Mouse (Mus musculus): ENCODE results near the gene Zdbf2.
"Not testable (repeated sequence)": the region's sequence is repeated elsewhere in the genome, so short reads cannot be mapped to it uniquely, and the experiment has no call there.

Gene Zdbf2

GRCm38 (mm10) chr1:63265461-63265860 lies 7.6 kb upstream of the Zdbf2 start:
- DNase-seq: no peak

DNA sequence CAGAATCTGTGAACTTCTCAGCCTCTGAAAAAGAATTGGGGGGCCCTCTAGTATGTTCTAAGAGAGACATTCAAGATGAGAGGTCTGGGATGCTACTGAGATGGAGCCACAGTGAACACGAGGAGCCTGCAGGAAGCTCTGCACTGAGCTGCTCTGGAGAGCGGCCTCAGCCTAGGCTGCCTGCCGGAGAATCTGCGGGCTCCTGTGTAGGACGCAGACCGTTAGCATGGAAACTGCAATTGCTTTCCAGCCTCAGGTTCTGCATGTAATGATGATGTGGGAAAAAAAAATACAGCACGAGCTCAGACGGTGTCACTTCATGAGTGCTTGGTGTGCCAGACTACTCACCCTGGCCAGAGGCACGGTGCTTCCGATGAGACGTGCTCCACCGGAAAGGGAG lies 6.9 kb upstream of the Zdbf2 start:
- no peak for DNase-seq

DNA sequence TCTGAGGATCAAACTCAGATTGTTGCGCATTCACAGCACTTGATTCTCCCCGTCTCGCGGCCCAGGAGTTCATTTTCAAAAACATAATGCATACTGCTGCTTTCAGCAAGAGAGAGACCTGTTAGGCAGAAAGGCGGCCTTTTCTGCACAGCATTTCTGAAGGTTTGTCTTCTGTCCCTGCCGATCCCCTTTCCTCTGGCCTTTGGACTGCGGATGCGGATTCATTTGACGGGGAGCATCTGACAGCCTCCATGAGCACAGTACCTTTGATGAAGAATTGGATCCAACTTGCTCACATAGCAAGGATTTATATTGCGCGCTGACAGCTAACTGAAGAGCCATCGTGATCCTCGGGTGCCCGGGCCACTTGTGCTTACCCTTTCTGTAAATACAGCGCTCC lies 6.3 kb upstream of the Zdbf2 start:
- DNase-seq: no peak

DNA sequence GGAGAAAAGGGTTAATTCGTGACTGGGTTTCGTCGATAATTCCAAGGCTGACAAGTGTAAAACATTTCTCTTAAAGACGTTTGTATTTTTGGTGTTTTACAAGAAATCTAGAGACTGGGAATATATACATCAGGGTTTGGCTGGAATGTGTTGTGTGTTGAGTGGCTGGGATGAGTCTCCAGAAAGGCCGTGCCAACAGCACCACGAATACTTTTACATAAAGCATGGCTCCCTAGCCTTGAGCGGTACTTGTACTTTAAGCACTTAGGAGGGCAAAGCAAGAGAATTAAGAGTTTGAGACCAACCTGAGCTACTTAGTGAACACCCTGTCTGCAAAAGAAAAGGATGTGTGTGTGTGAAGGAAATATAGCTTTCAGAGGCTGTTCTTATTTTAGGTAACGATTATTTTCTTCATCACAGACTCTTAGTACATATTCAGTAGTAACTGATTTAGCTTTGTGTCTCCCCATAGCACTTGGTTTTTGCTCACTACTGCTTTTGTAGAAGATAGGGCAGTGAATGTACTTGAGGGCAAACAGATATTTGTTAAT lies 865 bp upstream of the Zdbf2 start:
- DNase-seq: no peak

DNA sequence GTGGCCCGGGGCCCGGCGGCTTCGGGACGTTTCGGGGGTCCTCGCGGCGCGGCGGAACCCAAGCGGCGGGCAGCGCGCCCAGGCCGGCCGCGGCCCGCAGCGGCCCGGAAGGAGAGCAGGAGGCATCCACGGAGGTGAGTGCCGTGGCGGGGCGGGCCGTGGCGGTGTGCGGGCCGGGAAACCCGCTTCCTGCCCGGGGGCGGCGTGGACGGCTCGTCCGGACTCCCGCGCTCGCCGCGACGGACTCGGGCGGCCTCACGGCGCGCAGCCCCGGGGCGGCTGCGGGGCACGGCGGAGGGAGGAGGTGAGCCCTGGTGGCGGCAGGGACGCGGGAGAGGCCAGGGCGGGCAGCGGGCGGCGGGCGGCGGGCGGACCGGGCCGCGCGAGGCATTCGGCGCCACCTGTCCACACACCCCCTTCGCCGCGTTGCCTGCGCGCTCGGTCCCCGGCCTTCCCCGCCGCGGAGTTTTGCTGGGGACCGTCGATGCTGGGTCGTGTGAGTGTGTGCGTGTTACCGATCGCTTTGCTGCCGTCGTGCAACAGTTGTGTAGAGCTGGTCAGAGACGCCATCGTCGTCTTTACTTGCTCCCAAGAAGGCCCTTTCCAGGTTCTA lies 380 bp downstream of the Zdbf2 start:
- DNase-seq: no peak

GRCm38 (mm10) chr1:63274046-63274730 lies 1.1 kb downstream of the Zdbf2 start:
- no peak for DNase-seq

- DNase-seq: no peak
Measured at GRCm38 (mm10) chr1:63278106-63278505, 5.0 kb downstream of the Zdbf2 start.

DNA sequence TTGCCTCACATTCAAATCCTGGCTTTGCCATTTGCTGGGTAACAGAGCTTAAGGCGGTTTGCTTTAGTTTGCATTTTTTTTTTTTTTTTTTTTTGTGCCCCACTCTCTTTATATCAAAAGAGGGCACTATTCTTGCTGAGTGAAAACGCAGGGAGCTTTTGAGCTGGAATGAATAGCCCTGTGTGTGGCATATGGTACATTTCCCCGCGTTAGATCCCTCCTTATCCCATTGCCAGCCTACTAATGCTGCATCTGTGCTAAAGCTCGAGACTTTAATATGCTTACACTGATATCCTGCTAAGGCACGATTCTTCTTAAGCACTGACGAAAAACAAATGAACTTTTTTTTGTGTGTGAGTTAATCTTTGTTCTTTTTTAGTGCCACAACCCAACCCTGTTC lies 20.9 kb downstream of the Zdbf2 start:
- no peak for DNase-seq

DNA sequence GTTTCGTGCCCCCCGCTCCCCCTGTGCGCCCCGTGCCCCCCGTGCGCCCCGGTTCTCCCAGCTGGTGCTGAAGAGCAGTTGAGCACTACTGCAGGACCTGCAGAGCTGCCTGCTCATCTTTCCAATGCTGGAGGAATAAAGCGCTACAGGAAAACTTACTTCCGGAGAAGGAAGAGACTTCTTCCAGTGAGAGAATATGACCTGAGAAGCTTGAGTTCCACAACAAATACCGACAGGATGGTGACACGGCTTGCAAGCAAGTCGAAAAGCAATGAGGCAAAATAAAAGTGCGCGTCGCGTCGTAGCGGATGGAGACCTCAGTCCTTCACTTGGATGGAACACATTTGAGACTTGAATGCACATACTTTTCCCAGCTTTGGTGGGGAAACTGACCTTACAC lies 36.6 kb downstream of the Zdbf2 start:
- no peak for DNase-seq

- not testable (repeated sequence) for DNase-seq
Measured at GRCm38 (mm10) chr1:63323565-63324132, 50.6 kb downstream of the Zdbf2 start.

All from lung, adult 18-20 months (tissue).